Mouse (Mus musculus): ENCODE results near the gene Gm20708. TPM values are rescaled to one million over a fixed set of nuclear protein-coding genes. Genes with fewer than 3 reads are reported as not detected.

The Gm20708 gene
- polyA plus RNA-seq, 1 experiment from 2014 or later = 0.45 TPM

DNA sequence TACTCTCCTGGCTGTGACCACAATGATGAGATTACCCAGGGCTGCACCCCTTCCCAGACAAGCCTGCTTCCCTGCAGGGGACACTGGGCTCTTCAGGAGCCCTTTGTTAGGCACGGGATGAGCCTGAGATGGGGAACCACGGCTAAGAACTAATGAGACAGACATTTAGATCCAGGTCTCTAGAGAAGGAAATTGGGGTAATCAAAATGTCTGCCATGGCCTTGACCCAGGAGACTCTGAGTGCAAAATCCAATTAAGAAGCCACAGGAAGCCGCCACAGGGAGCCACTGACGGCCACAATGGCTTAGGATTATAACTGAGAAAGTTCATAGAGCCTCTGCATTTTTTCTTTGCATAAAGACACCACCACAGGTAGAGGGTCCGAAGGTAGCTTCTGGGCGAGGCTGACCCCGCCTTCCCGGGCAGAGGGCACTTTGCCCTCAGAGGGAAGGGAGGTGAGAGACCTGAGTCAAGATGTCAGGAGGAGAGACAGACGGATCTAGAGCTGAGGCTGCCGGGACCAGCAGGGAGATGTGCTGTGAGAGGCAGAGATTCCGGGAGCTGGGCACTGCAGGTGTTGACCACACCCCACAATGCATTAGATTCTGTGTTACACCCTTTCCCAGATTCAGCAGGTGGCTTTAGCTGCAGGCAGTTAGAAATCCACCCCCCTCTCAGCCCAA, 53.8 kb downstream of the Gm20708 start:
- no peak overlapping the region for H3K4me2 ChIP-seq
- no peak overlapping the region for H3K9ac ChIP-seq
- no peak overlapping the region for H3K27ac ChIP-seq (replicated peaks)

GRCm38 (mm10) chr11:117864805-117865204, 55.3 kb downstream of the Gm20708 start:
- Histone ChIP-seq H3K36me3 (replicated peaks) (no peaks in the 10 kb centered on the region), H3K27ac (replicated peaks) (no peak overlapping the region), H3K9me3 (replicated peaks) (no peaks in the 10 kb centered on the region), H3K9ac (no peak overlapping the region), H3K4me1 (replicated peaks) (peaks cover 6% of the 10 kb centered on the region; the same call in 1 of the 2 replicates), H3K27me3 (peaks cover 55% of the 10 kb centered on the region), H3K4me2 (no peak overlapping the region), H3K4me3 (replicated peaks) (no peak overlapping the region)
- 31% methylated on average over 2 of the region's 2 CpGs for WGBS (ENCODE audit: insufficient replicate concordance)
- ATAC-seq (ENCODE audit: insufficient read depth) = no peak

More for the DNA sequence above, 53.8 kb downstream of the Gm20708 start:
- no peak overlapping the region for H3K4me3 ChIP-seq (replicated peaks)
- no peak for ATAC-seq (ENCODE audit: insufficient read depth)
- H3K9me3 ChIP-seq (replicated peaks) = no peaks in the 10 kb centered on the region
- H3K4me1 ChIP-seq (replicated peaks) = peaks cover 6% of the 10 kb centered on the region; the same call in 1 of the 2 replicates
- WGBS (ENCODE audit: insufficient replicate concordance) = 34% methylated on average over 11 of the region's 11 CpGs
- 0 out of 2 replicates have a peak, but pooled peaks cover 3% of the 10 kb centered on the region for H3K36me3 ChIP-seq (replicated peaks)
- H3K27me3 ChIP-seq = peaks cover 67% of the 10 kb centered on the region

- no peak for ATAC-seq (ENCODE audit: insufficient read depth)
- 62% methylated on average over 6 of the region's 6 CpGs for WGBS (ENCODE audit: insufficient replicate concordance)
- H3K4me3 ChIP-seq (replicated peaks) = no peak overlapping the region
Observed at GRCm38 (mm10) chr11:117865988-117866387, 56.5 kb downstream of the Gm20708 start.

GRCm38 (mm10) chr11:117870688-117871365, 61.4 kb downstream of the Gm20708 start:
- Histone ChIP-seq H3K9ac (no peak overlapping the region), H3K36me3 (replicated peaks) (no peaks in the 10 kb centered on the region), H3K27ac (replicated peaks) (no peak overlapping the region), H3K27me3 (peaks cover 55% of the 10 kb centered on the region), H3K9me3 (replicated peaks) (no peaks in the 10 kb centered on the region), H3K4me1 (replicated peaks) (peaks cover 14% of the 10 kb centered on the region), H3K4me3 (replicated peaks) (no peak overlapping the region), H3K4me2 (no peak overlapping the region)
- no peak for ATAC-seq (ENCODE audit: insufficient read depth)
- 40% methylated on average over 12 of the region's 12 CpGs for WGBS (ENCODE audit: insufficient replicate concordance)

More at GRCm38 (mm10) chr11:117865988-117866387, 56.5 kb downstream of the Gm20708 start:
- H3K9ac ChIP-seq = no peak overlapping the region
- H3K4me1 ChIP-seq (replicated peaks) = peaks cover 2% of the 10 kb centered on the region
- no peaks in the 10 kb centered on the region for H3K36me3 ChIP-seq (replicated peaks)
- H3K27ac ChIP-seq (replicated peaks) = no peak overlapping the region
- no peaks in the 10 kb centered on the region for H3K9me3 ChIP-seq (replicated peaks)
- H3K27me3 ChIP-seq = peaks cover 49% of the 10 kb centered on the region
- no peak overlapping the region for H3K4me2 ChIP-seq

DNA sequence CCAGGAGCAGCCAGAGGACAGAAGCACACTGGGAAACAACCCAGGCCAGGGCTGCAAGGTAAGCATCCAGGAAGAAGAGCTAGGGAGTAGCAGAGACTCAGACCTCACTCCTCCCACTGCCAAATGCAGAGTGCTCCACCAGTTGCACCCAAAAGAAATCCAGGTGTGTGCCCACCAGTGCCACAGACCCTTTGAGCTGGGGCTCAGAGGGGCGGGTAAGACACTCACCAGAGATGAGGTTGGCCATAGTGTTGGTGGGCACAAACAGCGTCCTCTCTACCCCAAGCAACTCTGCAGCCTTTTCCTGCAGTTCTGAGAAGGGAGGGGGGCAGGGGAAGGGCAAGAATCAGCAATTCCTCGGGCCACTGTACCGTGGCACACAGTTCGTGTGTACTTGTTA, 61.9 kb downstream of the Gm20708 start:
- WGBS (ENCODE audit: insufficient replicate concordance) = 44% methylated on average over 5 of the region's 5 CpGs
- peaks cover 14% of the 10 kb centered on the region for H3K4me1 ChIP-seq (replicated peaks)
- H3K27me3 ChIP-seq = peaks cover 55% of the 10 kb centered on the region
- no peak overlapping the region for H3K9ac ChIP-seq
- no peak overlapping the region for H3K4me3 ChIP-seq (replicated peaks)
- no peaks in the 10 kb centered on the region for H3K9me3 ChIP-seq (replicated peaks)
- no peak overlapping the region for H3K27ac ChIP-seq (replicated peaks)
- ATAC-seq (ENCODE audit: insufficient read depth) = no peak
- H3K4me2 ChIP-seq = no peak overlapping the region
- no peaks in the 10 kb centered on the region for H3K36me3 ChIP-seq (replicated peaks)

- H3K27ac ChIP-seq (replicated peaks) = no peak overlapping the region
- no peak overlapping the region for H3K4me3 ChIP-seq (replicated peaks)
- ATAC-seq (ENCODE audit: insufficient read depth) = no peak
- no peak overlapping the region for H3K4me2 ChIP-seq
- H3K9ac ChIP-seq = no peak overlapping the region
- H3K27me3 ChIP-seq = peaks cover 55% of the 10 kb centered on the region
- H3K9me3 ChIP-seq (replicated peaks) = no peaks in the 10 kb centered on the region
- H3K36me3 ChIP-seq (replicated peaks) = no peaks in the 10 kb centered on the region
- WGBS (ENCODE audit: insufficient replicate concordance) = 27% methylated on average over 12 of the region's 12 CpGs
- H3K4me1 ChIP-seq (replicated peaks) = peaks cover 14% of the 10 kb centered on the region
Observed at GRCm38 (mm10) chr11:117871911-117872584, 62.6 kb downstream of the Gm20708 start.

DNA sequence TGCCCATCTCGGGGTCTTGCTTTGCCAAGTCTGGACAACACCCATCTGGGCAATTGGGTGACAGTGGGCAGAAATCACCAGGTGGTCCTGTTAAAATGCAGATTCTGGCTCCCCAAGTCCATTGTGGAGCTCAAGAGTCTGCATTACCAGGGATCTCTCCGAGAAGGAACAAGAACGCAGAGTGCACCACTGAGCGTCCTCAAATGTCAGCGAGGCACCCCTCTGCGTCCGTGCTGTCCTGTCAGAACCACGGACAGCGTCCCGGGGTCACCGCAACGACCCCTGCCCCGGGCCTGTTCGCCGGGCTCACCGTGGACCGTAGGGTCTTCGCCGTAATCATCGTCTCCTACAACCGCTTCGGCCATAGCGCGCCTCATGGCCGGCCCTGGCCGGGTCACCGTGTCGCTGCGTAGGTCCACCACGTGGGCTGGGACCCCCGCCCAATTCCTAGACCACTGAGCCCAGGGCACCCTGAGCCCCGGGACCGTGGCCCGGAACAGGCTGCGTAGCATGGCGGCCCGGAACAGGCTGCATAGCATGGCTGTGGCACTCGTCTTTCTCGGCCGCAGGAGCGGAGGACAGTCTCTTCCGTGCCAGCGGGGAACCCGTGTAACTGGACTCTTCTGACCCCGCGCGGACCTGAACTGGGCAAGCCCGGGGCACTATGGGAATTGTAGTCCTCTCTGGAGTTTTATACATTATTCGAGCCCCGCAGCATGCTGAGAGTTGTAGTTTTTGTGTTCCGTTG, 63.6 kb downstream of the Gm20708 start, which contains the start of gene Tha1:
Tha1 (minus strand) TSS at position 621 of the 748 bp plus-strand sequence.
- Histone ChIP-seq H3K4me2 (peak within 1 kb of the TSS; percentile 75), H3K27ac (replicated peaks) (no peak within 1 kb of the TSS), H3K9ac (peak within 1 kb of the TSS; percentile 36; the same call in 1 of the 2 replicates), H3K4me1 (replicated peaks) (peaks cover 22% of the 10 kb centered on the region), H3K4me3 (replicated peaks) (peak within 1 kb of the TSS; percentile 59), H3K9me3 (replicated peaks) (no peaks in the 10 kb centered on the region), H3K27me3 (peaks cover 58% of the 10 kb centered on the region), H3K36me3 (replicated peaks) (no peaks in the 10 kb centered on the region)
- WGBS (ENCODE audit: insufficient replicate concordance) = 3% methylated on average over 51 of the region's 51 CpGs
- ATAC-seq (ENCODE audit: insufficient read depth) = peak; percentile 20; the same call in 1 of the 2 replicates

- 35% methylated on average over 4 of the region's 4 CpGs for WGBS (ENCODE audit: insufficient replicate concordance)
- peaks cover 36% of the 10 kb centered on the region for H3K4me1 ChIP-seq (replicated peaks)
Observed at GRCm38 (mm10) chr11:117874419-117874818, 65.0 kb downstream of the Gm20708 start.

DNA sequence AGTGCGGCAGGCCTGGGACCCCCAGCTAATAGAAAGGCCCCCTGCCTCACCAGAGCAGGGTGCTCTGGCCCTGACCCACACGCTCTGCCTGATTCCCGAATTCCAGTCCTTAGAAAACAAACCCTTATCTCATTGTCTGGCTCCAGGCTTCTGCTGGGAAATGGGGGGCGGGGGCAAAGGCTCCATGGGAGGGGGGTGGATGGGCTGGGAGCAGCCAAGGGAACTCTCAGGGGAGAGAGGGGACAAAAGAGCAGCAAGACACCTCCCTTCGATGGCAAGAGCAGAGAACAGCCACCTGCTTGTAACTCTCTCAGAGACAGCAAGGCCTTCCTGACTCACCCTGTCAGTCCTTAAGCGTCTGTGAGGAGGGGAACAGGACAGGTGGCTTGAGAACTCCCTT, 66.2 kb downstream of the Gm20708 start:
- ATAC-seq (ENCODE audit: insufficient read depth) = no peak
- Histone ChIP-seq H3K36me3 (replicated peaks) (no peaks in the 10 kb centered on the region), H3K4me1 (replicated peaks) (peaks cover 37% of the 10 kb centered on the region), H3K27ac (replicated peaks) (no peak overlapping the region), H3K9me3 (replicated peaks) (no peaks in the 10 kb centered on the region), H3K27me3 (peaks cover 61% of the 10 kb centered on the region), H3K4me2 (no peak overlapping the region), H3K4me3 (replicated peaks) (no peak overlapping the region), H3K9ac (no peak overlapping the region)
- 45% methylated on average over 6 of the region's 6 CpGs for WGBS (ENCODE audit: insufficient replicate concordance)

More at GRCm38 (mm10) chr11:117874419-117874818, 65.0 kb downstream of the Gm20708 start:
- H3K9ac ChIP-seq = no peak overlapping the region
- ATAC-seq (ENCODE audit: insufficient read depth) = no peak
- no peaks in the 10 kb centered on the region for H3K9me3 ChIP-seq (replicated peaks)
- no peak overlapping the region for H3K4me2 ChIP-seq
- H3K27me3 ChIP-seq = peaks cover 64% of the 10 kb centered on the region
- no peaks in the 10 kb centered on the region for H3K36me3 ChIP-seq (replicated peaks)
- H3K4me3 ChIP-seq (replicated peaks) = no peak overlapping the region
- H3K27ac ChIP-seq (replicated peaks) = no peak overlapping the region

- no peak overlapping the region for H3K4me3 ChIP-seq (replicated peaks)
- no peak overlapping the region for H3K9ac ChIP-seq
- no peaks in the 10 kb centered on the region for H3K36me3 ChIP-seq (replicated peaks)
- H3K9me3 ChIP-seq (replicated peaks) = no peaks in the 10 kb centered on the region
- 7% methylated on average over 13 of the region's 13 CpGs for WGBS (ENCODE audit: insufficient replicate concordance)
- H3K4me2 ChIP-seq = peak overlapping the region; percentile 35
- H3K4me1 ChIP-seq (replicated peaks) = peaks cover 46% of the 10 kb centered on the region
- peak; percentile 57 for ATAC-seq (ENCODE audit: insufficient read depth)
- H3K27me3 ChIP-seq = peaks cover 36% of the 10 kb centered on the region
- peak overlapping the region; percentile 75 for H3K27ac ChIP-seq (replicated peaks)
Observed at GRCm38 (mm10) chr11:117877917-117878745, 68.7 kb downstream of the Gm20708 start.
